Mouse (Mus musculus) embryo, embryonic 10 days (tissue): Measurements from ENCODE around the gene Pip4k2a.

ENCODE experiments used
- DNase-seq: peaks from one replicate; pipeline ENCODE4 v3.0.0-alpha.2; 2015; ENCODE audit warnings: low spot score

Pip4k2a gene

DNA sequence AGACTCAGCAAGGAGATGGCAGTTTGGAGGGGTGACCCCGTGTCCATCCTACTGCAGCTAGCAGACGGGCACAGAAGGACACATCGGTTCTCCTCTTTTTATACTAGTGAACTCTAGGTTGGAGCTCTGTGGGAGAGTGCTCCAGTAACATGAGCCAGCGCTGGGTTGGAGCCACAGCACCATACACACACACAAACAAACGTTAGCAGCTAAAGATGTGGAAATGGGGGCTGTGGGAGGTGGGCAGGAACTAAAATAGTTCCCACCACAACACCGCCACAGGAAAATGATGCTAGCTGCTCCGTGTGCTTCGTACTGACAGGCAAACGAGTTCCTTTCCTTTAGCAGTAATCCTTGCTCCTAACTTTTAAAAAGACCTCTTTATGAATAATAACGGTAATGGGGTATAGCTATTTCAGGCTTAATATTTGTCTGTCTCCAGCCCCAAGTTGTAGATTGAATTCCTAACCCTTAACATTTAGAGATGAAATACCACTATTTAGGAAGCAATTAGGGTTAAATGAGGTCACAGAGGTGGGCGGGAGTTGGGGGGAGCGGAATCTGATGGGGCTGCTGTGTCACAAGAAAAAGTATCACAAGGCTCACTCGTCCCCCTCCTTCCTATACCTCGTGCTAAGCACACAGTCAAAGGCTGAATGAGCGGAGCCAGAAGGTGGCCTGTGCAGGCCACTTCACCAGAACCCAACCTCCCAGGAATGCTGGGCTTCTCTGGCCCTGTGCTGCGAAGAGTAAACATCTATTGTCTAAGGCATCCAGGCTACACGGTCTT lies 73.9 kb downstream of the Pip4k2a start:
- DNase-seq: no peak

DNA sequence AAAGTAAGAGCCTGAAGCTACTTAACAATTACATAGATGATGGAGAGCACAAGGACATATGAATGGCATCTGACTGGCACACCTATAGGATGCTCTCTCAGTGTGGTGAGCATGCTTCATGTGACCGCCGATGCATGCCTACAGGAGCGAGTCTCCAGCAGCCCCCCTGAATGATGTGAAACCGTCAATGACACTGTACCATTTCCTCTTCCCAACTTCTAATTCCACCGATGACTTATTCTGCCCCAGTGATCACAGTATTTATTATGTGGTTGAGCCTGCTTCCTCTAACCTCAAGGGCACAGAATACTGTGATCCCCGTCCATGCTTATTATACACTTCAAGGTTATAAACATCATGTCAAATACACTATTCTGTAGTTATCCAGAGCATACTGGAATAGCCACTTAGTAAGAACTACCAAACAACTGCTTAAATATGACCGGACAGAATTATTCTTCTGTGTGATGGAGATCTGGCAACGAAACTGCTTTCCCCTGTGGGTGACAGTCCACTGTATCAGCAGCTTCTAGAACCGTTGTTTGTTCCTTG lies 74.8 kb downstream of the Pip4k2a start:
- no peak for DNase-seq

DNA sequence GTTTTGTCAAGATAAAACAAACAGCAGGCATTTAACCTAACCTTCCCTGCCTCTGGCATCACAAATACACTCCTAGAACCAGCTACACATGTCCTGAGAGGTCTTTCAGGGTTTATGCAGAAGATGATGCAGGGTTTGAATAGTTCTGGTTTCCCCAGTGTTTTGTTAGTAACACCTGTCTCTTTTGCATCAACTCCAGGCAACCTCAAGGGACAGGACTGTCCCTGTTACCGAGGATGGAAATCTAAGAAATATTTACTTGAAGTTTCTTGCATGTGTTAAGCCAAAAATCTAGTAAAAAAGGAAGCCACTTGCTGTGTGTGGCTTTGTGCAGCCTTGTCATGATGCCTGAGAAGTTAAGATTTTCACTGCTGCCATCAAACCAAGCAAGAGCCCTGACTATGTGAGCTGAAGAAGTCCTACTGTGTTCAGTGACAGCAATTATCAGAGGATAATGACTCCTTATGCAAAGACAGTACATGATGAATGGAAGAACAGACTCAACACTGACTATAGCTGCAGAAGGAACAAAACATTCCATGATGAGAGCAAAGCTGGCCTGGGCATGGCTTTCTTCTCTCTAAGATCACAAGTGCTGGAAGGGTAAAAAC lies 76.3 kb downstream of the Pip4k2a start:
- DNase-seq: no peak

DNA sequence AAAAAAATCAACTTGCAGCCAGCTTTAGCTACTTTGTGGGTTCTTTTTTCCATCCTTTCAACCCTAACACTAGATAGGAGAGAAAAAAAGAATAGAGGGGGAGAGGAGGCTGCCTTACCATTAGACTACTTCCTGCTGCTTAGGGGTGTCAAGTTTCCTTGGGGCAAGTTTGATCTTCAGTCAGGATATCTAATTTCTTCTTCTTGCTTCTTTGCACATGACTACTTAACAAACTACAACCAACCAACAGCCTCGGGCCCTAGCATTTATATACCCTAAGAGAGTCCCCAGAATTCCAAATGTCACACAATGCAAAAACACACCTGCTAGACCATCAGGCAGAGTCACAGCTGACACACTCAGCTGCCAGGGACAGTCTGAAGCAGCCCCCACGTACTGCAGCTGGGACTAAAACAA lies 77.5 kb downstream of the Pip4k2a start:
- no peak for DNase-seq

DNA sequence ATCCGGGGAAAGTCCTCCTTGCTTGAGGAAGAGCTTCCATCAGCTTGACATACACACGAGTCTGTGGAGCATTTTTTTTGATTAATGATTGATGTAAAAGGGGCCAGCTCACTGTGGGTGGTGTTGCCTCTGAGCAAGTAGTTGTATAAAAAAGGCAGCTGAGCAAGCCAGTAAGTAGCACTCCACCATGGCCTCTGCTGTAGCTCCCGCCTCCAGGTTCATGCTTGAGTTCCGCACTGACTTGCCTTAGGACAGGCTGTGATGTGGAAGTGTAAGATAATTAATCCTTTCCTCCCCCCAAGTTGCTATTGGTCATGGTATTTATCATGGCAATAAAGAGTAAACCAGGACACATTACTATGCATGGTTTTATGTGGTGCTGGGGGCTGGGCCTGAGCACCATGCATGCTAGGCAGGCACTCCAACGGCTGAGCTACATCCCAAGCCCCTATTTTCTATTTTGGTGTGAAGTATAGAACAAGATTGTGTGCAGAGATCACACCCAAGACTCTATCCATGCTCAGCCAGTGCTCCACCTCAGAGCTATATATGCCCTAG lies 78.0 kb downstream of the Pip4k2a start:
- DNase-seq: no peak

DNA sequence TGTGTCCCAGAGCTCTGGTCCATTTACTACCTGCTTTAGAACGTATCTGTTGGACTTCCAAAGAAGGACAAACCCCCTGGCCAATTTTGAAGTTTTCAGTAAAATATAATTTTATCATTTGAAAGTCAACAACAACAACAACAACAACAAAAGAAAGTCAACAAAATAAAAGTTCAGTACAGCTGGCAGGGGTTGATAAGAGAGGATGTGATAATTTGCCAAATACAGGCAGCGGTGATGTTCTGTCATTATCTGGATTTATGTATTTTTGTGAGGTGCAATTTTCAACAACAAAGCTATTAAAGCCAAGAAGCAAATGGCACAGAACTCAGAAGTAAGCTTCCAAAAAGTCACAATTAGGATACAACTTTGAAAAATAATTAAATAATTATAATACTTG lies 80.1 kb downstream of the Pip4k2a start:
- no peak for DNase-seq

DNA sequence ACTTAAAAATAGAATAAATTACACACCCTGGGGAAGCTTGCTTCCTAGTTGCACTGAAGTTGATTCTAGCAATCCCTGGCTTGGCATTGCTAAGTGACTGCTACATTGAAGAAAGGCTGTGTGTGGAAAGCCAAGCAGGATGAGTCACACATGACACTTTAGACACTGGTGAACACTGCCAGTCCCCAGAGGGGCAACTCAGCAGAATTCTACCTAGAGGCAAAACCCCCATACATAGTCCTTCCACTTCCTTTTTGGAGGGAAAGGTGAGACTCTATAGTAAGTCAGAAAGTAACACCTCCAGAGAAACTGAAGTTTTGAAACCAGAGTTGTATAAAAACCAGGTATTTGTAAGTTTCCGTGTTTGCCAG lies 80.6 kb downstream of the Pip4k2a start:
- no peak for DNase-seq

DNA sequence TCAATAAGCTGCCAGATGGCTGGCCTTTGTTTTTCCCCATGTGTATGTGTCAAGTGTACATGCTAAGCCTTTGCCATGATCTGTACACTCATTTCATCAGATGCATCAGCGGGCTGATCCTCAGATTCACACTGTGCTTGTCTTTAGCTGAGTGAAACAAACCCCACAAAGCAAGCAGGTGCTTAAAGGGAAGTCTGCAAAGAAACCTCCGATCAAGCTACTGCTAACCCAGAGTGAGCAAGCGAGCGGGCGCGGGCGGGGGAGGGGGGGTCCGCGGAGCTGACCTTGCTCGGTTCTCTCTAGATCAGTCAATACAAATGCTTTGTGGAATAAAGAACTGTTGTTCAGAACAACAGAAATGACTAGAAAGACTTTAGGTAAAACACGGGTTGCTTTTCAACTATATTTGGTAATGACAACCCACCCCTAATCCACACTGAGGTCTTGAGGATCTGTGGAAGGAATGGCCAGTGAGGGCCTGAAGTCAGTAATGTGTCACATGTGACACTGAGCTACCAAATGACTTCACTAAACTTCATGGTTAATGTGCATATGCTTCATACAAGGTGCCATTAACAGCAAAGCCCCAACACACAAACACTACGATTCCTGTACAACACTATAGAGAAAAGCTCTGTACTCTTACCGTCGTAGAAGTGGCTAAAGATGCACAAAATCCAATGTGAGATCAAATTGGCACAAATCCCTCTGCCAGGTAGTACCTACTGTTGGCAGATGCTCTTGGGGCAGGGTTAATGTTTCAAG lies 81.1 kb downstream of the Pip4k2a start:
- no peak for DNase-seq

DNA sequence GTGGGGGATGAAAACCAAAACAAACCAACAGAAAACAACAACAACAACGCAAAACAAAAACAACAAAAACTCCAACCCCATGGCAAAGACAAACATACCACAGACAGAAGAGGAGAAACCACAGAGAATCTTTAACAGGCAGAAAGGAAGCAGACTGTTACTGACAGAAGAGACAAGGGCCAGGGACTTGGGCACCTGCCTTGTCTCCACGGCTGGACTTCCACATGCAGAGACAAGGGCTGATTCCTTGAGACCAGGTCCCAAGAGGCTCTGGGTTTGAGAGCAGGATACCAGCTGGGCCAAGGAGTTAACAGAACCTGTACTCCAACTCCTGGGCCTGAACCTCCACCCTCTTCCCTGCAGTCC lies 81.9 kb downstream of the Pip4k2a start:
- no peak for DNase-seq

DNA sequence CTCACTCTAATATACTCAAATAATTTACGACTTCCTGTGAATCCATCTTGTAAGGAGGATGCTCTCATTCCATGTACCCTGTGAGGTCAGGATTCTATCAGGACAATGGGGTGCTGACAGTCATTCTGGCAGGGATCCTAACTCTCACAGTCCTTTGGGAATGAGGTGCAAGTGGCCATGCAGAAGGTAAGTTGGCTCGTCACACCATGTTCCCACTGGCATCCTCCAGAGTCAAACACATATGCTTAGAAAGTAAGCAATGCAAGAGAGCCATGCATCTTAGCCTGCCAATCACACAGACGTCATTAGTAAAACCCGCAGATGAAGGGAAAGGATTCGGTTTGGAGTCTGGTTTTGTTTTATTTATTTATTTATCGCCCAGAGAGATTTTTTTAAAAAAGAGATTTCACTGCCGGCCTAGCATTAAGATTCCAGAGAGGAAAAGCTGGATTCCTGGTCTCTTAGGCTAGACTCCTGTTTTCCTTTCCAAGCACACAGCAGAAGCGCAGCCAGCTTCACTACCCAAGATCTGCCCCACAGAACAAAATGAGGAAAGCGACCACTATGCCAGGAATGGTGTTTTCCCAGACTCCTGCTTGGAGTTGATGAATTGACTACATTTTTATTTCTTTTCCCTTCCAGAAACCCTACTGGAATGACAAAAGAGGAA lies 82.4 kb downstream of the Pip4k2a start:
- DNase-seq: no peak

DNA sequence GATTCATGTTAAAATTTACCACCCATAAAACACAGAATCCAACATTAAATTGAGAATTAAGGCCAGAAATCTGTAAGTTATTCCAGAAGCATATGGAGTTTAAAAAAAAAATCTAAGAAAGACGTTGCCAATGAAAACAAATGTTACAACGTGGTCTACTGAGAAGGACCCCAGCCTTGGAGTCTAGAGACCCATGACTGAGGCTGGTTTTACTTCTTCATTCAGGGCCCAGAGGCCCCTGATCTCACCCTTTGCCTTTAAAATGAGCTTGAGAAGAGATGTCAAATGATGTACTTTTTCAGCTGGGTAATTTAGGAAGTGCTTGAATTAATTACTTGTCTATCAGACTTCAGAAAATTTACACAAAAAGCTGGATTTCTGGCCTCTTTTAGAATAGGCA lies 83.2 kb downstream of the Pip4k2a start:
- no peak for DNase-seq

DNA sequence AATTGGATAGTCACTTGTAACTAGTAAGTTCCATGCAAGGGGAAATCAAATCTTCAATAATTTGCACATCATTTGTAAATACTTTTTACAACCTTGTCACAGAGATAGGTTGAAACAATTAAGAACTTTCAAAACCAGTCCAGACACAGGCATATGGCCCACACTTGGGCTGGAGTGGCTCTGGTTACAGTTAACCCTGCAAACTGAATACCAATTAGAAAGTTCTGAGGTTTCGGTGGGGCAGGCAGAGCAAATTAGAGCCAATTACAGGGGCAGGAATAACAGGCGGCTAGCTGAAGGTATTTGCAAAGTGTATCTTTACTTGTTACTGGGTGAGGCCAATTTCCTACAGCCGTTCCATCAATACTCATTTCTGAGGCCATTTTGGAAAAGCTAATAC lies 84.3 kb downstream of the Pip4k2a start:
- DNase-seq: peak; percentile 35

DNA sequence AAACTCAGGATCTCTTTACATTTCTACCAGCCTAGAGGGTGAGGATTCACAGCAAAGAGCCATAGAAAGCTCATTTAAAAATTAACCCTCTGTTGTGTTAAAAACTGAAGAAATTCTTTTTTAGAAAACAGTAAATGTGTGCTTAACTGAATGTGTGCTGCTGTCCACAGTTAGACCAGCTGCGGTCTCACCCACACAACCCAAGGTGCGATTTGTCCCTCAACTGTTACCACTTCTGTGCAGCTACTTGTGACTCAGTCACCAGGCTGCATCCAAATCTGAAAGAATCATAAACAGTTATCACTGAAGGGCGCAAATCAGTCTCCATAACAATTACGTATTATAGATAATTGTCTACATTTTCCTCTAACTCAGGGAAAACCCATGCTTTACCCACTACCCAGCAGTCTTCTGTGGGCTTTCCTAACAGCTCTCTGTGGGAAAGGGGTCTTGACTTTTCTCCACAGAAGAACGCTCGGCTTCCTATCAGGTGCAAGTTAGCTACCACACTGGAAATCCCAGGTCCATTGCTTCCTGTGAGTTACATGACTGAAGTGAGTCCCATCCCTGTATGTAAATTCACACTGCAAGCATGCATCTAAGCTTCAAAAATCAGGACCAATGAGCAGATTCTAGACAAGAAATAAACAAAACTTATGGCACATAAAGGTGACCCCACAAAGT lies 86.5 kb downstream of the Pip4k2a start:
- DNase-seq: no peak

DNA sequence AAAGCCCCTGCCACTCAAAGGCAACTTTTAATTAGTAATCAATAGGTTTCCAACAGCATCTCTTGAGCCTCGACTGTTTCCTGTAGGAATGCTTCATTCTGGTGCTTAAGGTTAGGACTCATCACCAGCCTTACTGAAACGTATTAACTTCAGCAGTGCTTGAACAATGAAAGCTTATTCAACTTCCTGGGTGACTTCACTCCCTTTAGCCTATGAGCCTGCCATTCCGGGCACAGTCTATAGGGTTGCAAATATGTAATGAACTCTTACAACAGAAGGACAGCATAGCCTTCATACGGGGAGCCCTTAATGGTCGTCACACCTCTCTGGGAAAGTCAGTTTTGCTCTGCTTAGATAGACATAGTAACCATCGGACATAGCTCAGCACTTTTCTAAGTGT lies 87.7 kb downstream of the Pip4k2a start:
- no peak for DNase-seq

DNA sequence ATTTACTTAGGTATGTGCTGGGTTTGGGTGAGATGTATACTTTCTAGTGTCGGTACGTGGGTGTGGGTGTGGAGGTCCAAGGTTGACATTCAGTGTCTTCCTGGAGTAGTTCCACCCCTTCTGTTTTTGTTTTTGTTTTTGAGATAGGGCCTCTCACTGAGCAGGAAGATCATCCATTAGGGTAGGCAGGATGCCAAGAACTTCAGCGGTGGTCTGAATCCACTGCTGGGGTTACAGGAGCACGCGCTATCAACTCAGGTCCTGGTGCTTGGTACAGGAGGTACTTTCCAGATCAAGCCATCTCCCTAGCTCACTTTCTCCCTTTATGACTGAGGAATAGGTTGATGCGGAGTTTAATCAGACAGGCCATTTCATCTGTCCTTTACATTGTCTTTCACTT lies 88.2 kb downstream of the Pip4k2a start:
- no peak for DNase-seq

DNA sequence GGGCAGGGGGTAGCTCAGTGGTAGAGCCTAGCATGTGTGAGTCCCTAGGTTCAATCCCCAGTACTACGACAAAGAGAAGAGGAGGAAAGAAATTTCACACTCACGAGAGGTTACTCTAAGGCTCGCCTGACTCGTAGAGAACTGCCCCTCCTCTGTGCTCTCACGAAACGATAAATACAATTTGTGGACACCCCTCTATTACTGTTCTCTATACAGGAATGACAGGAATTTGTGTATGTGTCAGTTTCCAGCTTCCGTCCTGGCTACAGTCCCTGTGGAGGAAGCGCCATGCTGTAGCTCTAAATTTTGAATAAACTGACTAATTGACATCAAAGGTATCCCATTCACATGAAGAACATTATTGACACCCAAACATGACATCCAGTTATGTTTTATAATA lies 90.7 kb downstream of the Pip4k2a start:
- DNase-seq: no peak

DNA sequence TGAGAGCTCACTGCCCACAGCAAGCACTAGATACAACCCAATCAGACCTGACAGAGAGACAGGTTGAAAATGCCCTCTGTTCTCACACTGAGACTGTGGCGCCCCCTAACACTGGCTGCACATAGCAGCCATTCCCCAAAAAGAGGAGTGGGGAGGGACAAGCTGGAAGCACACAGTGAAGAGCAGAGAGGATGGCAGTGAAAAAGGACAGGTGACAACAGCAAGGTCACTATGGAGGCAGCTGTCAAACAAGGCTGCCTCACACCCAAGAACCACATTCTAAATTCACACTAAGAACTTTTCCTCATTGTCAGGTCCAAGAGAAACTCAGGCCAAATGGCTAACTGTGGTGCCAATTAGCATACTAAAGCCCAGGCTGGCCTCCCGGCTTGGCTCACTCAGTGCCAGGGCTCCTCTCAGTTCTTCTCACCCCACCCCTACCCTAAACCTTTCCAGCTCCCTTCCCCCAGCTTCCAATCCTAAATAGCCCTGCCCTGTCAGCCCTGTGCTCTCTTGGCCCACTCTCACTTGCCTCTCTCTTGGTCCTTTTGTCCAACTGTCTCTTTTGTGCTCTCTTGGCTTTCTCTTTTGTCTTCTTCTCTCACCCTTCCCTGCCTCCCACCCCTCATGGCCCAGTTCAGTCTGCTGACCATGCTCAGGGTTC lies 91.4 kb downstream of the Pip4k2a start:
- peak; percentile 23 for DNase-seq

DNA sequence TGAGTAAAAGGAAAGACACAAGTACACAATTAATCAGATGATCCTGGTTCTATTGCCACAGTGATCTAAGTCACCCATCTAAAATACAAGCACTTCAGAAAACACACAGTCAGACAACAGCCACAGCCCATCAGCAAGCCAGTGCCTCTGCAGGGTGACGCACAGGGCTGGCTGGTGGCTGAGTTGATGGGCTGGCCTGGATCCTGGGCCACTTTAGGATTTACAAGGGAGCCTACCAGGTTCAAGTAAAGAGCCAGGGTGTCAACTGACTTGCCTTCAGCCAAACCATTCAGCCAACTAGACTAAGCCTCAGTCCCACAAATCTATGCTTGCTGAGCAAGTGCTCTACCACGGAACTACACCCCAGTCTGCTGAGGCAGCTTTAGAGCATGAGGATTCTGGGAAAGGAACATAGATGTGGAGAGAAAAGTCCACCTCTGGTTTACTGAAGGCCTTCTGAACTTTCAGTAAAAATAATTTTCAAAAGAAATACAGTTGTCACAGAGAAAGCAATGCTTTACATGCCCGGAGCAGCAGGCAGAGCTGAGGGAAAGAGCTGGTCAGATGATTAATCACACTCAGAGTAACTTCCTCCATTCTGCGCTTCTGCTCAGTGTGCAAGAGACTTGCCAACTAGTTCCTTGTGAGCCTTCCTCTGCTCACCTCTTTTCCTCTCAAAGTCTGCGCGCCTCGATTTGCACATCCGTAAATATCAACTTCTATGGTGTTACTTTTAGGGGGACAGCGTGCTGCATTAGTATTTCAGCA lies 94.4 kb downstream of the Pip4k2a start:
- no peak for DNase-seq

DNA sequence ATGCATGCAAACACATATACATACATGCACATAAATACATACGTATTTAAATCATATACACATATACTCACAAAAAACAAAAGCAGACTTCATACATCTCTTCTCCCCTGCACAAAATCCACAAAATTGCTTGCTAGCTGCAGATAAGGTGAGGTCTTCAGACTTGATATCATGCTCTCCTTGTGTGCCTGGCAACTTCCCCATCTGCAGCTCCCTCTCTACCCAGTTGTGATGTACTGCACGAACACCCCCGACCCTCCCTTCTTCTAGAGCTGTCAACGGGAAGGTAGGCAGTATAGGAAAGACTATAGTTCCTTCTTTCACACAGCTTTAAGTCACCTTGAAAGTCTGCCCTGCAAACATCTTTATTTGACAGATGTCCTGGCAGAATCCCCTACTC lies 96.8 kb downstream of the Pip4k2a start:
- DNase-seq: no peak

DNA sequence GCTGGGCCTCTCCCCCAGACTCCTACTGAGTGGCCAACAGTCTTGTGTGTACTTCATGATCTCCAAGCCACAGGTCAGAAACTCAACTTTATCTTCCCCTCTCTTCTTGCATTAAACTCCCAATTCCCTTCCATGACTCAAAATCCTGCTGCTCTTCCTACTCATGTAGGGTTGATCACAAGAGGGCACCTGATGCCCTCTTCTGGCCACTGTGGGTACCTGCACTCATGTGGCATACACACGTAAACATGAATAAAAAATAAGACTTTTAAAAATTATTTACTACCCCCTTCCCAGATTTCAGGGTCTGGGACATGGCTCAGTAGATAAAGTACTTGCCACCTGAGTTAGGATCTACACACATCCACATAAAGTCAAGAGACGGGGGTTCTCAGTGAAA lies 97.3 kb downstream of the Pip4k2a start:
- no peak for DNase-seq
